Mouse (Mus musculus): ENCODE data around the gene Cmklr1. TPM values are rescaled to one million over a fixed set of nuclear protein-coding genes. Genes with fewer than 3 reads are reported as not detected.

Cmklr1 gene
- polyA plus RNA-seq, 1 experiment = 58.6 TPM

DNA sequence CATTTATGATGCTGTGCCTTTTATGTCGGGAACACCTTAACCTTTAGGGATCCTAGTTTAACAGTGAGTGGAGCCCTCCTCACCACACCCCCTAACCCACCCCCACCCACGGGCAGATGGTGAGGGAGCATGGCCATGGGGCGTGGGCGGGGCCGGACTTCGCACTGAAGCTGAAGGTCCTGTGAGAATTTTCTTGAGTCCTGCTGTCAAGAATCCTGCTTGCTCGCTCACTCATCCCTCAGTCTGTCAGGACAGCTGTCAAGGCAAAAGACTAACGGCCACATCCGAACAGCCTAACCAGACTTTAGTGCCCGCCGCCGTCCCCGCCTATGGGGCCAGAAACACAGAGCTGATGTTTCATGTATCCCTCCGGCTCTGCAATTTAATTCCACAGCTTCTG is 31.0 kb upstream of the Cmklr1 start:
- H3K4me3 ChIP-seq (ENCODE audit: insufficient read depth, low read length) = no peak overlapping the region
- H3K27ac ChIP-seq (ENCODE audit: insufficient read depth, low read depth, low read length) = no peak overlapping the region
- H3K4me1 ChIP-seq (ENCODE audit: control insufficient read depth, insufficient read depth, low read length) = no peaks in the 10 kb centered on the region
- no peak for TF ChIP-seq CTCF (IDR thresholded peaks at IDR 0.05; ENCODE audit: low read depth, low read length)
- TF ChIP-seq POLR2A (IDR thresholded peaks at IDR 0.05; ENCODE audit: borderline replicate concordance, low read depth, low read length) = no peak

DNA sequence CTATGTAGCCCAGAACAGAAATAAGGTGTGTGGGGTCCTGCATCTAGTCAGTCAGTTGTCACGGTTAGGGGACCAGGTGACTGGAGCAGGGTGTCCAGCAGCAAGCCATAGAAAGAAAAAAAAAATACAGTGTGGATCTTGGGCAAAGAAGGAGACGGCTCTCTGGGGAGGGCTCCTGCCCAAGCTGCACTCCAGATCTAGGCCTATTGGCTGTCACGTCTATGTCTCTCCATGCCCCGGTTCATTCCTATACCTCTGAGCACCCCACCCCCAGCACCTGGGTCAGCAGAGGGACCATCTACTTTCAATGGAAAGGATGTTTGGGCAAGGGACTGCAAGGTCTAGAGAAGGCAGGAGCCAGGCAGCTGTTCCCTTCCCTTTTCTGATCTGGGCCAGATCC is 29.3 kb upstream of the Cmklr1 start:
- Histone ChIP-seq H3K4me1 (ENCODE audit: control insufficient read depth, insufficient read depth, low read length) (no peaks in the 10 kb centered on the region), H3K4me3 (ENCODE audit: insufficient read depth, low read length) (no peak overlapping the region), H3K27ac (ENCODE audit: insufficient read depth, low read depth, low read length) (no peak overlapping the region)
- TF ChIP-seq CTCF (IDR thresholded peaks at IDR 0.05; ENCODE audit: low read depth, low read length) (no peak), POLR2A (IDR thresholded peaks at IDR 0.05; ENCODE audit: borderline replicate concordance, low read depth, low read length) (no peak)

DNA sequence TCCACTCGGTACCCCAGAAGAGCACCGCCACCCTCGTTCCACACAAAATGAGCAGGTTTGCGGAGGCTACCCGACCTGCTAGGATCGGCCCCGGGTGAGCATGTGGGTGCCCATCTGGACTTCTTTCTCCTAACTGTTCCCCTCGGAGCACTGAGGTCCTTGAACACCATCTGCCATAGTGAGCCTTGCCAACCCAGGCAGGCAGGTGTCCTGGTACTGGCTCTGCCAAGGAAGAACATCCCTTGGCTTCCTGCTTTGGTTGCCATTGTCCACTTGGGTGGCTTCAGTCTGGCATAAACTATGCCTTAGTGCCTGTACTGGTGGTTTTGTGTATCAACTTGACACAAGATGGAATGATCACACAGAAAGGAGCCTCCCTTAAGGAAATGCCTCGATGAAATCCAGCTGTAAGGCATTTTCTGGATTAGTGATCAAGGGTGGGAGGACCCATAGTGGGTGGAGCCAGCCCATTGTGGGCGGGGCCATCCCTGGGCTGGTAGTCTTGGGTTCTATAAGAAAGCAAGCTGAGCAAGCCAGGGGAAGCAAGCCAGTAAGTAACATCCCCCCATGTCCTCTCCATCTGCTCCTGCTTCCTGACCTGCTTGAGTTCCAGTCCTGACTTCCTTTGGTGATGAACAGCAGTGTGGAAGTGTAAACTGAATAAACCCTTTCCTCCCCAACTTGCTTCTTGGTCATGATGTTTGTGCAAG is 28.7 kb upstream of the Cmklr1 start:
- no peak for TF ChIP-seq CTCF (IDR thresholded peaks at IDR 0.05; ENCODE audit: low read depth, low read length)
- no peak for TF ChIP-seq POLR2A (IDR thresholded peaks at IDR 0.05; ENCODE audit: borderline replicate concordance, low read depth, low read length)
- no peaks in the 10 kb centered on the region for H3K4me1 ChIP-seq (ENCODE audit: control insufficient read depth, insufficient read depth, low read length)
- no peak overlapping the region for H3K27ac ChIP-seq (ENCODE audit: insufficient read depth, low read depth, low read length)
- no peak overlapping the region for H3K4me3 ChIP-seq (ENCODE audit: insufficient read depth, low read length)

DNA sequence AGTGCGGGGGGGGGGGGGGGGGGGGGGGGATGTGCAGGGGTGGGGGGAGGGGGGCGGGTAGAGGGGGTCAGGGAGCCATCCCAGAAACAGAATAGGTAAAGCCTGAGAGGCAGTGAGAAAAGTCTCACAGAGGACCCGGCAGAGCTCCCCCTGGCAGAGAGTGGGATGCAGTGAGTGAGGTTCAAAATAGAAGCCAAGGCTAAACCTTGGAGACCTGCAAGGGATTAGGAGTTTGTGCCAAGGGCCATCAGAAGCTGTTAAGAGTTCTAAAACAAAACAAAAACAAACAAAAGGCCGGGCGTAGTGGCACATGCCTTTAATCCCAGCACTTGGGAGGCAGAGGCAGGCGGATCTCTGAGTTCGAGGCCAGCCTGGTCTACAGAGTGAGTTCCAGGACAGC is 27.3 kb upstream of the Cmklr1 start:
- Histone ChIP-seq H3K4me3 (ENCODE audit: insufficient read depth, low read length) (no peak overlapping the region), H3K27ac (ENCODE audit: insufficient read depth, low read depth, low read length) (no peak overlapping the region), H3K4me1 (ENCODE audit: control insufficient read depth, insufficient read depth, low read length) (peaks cover 7% of the 10 kb centered on the region)
- TF ChIP-seq POLR2A (IDR thresholded peaks at IDR 0.05; ENCODE audit: borderline replicate concordance, low read depth, low read length) = no peak

DNA sequence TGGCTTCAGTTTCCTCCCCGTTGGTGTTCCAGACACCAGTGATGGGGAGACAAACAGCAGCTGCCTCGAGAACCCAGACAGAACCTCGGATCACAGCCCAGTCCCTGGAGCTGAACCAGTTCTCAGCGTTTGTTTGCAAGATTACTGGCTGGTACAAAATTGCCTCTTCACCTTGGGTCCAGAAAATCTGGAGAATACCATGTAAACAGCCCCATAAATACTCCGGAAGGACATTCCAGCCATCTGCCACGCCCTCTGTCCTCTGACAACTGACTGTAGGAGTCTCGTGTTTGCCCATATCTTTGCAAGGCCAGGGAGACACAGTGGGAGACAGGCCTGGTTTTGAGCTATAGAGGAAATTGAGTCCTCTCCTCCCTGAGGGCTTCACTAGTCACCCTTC is 24.6 kb upstream of the Cmklr1 start:
- H3K4me3 ChIP-seq (ENCODE audit: insufficient read depth, low read length) = no peak overlapping the region
- H3K27ac ChIP-seq (ENCODE audit: insufficient read depth, low read depth, low read length) = no peak overlapping the region
- TF ChIP-seq CTCF (IDR thresholded peaks at IDR 0.05; ENCODE audit: low read depth, low read length) (no peak), POLR2A (IDR thresholded peaks at IDR 0.05; ENCODE audit: borderline replicate concordance, low read depth, low read length) (no peak)
- H3K4me1 ChIP-seq (ENCODE audit: control insufficient read depth, insufficient read depth, low read length) = peaks cover 32% of the 10 kb centered on the region

DNA sequence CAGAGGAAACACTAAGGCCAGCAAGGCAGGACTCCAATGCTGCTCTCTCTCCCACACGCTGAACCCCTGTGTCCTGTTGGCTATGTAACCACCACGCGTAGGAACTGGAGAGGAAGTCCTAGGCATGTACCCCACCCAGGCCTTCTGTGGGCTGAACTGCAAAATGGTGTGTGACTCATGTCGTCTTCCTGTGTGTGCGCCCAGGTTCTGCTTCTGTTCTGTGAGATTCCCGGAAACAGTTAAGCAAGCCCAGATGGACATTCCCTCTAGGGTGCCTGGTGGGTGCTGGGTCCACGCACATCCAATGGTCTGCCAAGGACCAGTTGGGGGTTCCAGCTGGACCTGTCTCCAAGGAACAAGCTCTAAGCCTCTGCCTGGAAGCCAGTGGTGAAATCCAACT is 22.2 kb upstream of the Cmklr1 start:
- H3K4me1 ChIP-seq (ENCODE audit: control insufficient read depth, insufficient read depth, low read length) = peaks cover 34% of the 10 kb centered on the region
- no peak overlapping the region for H3K4me3 ChIP-seq (ENCODE audit: insufficient read depth, low read length)
- H3K27ac ChIP-seq (ENCODE audit: insufficient read depth, low read depth, low read length) = peak overlapping the region; percentile 87
- TF ChIP-seq CTCF (IDR thresholded peaks at IDR 0.05; ENCODE audit: low read depth, low read length) (no peak), POLR2A (IDR thresholded peaks at IDR 0.05; ENCODE audit: borderline replicate concordance, low read depth, low read length) (no peak)

DNA sequence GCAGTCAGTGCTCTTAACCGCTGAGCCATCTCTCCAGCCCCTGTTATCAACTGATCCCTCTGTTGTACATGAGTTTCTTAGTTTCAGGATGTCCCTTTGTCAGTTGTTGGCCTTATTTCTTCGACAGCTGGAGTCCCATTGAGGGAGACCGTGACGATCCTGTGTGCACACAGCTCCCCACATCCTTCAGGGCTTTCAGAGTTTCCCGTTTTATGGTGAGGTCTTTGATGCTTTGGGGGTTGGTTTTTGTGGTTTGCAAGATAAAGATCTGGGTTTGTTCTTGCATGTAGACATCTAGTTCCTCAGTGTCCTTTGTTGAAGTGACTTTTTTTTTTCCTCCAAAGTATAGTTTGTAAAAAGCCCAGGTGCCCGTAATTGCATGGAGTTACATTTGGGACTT is 20.4 kb upstream of the Cmklr1 start:
- Histone ChIP-seq H3K27ac (ENCODE audit: insufficient read depth, low read depth, low read length) (no peak overlapping the region), H3K4me3 (ENCODE audit: insufficient read depth, low read length) (no peak overlapping the region), H3K4me1 (ENCODE audit: control insufficient read depth, insufficient read depth, low read length) (peaks cover 34% of the 10 kb centered on the region)
- no peak for TF ChIP-seq POLR2A (IDR thresholded peaks at IDR 0.05; ENCODE audit: borderline replicate concordance, low read depth, low read length)
- TF ChIP-seq CTCF (IDR thresholded peaks at IDR 0.05; ENCODE audit: low read depth, low read length) = no peak

DNA sequence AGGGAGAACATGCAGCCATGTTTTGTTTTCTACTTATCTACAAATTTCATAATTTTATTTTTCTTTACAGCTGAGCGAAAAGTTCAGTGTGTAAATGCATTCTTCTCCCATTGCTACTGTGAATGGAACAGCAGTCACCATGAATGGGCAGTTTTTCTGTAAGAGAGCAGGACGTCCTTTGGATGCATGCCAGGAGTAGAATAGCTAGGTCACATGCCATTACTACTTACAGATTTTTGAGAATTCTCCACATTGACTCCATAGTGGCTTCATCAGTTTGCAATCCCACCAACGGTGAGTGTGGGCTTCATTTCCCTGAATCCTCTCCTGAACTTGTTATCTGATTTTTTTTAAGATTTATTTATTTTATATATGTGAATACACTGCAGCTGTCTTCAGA is 19.9 kb upstream of the Cmklr1 start:
- TF ChIP-seq CTCF (IDR thresholded peaks at IDR 0.05; ENCODE audit: low read depth, low read length) = no peak
- TF ChIP-seq POLR2A (IDR thresholded peaks at IDR 0.05; ENCODE audit: borderline replicate concordance, low read depth, low read length) = no peak
- Histone ChIP-seq H3K4me3 (ENCODE audit: insufficient read depth, low read length) (no peak overlapping the region), H3K27ac (ENCODE audit: insufficient read depth, low read depth, low read length) (no peak overlapping the region), H3K4me1 (ENCODE audit: control insufficient read depth, insufficient read depth, low read length) (peaks cover 34% of the 10 kb centered on the region)

DNA sequence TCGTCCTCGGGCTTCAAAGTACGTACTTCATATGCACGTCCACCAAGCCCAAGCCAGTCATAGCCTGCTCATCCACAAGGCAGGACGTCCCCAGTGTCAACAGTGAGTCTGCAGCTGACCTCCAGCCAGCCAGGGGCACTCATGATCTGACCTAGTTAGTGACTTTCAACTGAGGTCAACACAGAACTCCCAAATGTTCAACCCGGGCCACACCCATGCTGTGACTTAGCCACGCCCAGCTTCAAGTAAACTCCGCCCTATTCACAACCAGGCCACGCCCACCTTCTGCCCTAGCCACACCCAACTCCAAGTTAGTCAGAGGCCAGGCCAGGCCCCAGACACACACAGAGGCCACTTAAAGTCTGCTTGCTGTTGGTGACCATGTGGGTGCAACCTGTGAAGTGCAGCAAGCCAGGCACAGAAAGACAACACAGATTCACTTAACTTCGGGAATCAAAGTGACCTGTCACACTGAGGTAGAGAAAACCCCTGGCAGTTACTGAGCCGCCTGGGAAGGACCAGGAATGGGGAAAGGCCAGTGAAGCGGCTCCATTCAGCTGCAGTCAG is 14.5 kb upstream of the Cmklr1 start:
- Histone ChIP-seq H3K4me3 (ENCODE audit: insufficient read depth, low read length) (no peak overlapping the region), H3K27ac (ENCODE audit: insufficient read depth, low read depth, low read length) (no peak overlapping the region), H3K4me1 (ENCODE audit: control insufficient read depth, insufficient read depth, low read length) (peaks cover under 1% of the 10 kb centered on the region; the same call in 1 of the 2 replicates)
- TF ChIP-seq POLR2A (IDR thresholded peaks at IDR 0.05; ENCODE audit: borderline replicate concordance, low read depth, low read length) (no peak), CTCF (IDR thresholded peaks at IDR 0.05; ENCODE audit: low read depth, low read length) (no peak)

DNA sequence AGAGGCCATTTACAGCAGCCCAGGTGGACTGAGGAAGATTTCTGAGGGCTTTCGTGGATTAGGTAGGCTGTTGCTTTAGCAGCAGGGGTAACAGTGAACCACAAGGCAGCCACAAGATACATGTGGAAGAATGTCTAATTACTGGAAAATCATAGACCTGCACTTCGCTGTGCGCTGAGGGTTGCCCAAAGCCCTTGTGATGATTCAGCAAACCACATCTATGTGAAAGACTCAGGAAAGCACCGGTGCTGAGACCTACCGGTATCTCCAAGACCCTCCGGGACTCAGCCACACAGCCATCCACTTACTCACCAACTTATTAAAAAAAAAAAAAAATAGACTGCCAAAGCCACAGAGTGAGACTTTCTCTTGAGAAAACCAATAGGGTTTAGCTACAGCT is 13.9 kb upstream of the Cmklr1 start:
- TF ChIP-seq POLR2A (IDR thresholded peaks at IDR 0.05; ENCODE audit: borderline replicate concordance, low read depth, low read length) (no peak), CTCF (IDR thresholded peaks at IDR 0.05; ENCODE audit: low read depth, low read length) (no peak)
- Histone ChIP-seq H3K4me3 (ENCODE audit: insufficient read depth, low read length) (no peak overlapping the region), H3K4me1 (ENCODE audit: control insufficient read depth, insufficient read depth, low read length) (no peaks in the 10 kb centered on the region), H3K27ac (ENCODE audit: insufficient read depth, low read depth, low read length) (no peak overlapping the region)

Data from bone marrow macrophage, adult 2 months (primary cell).